ENCODE assay signal across 21 mouse cellular contexts in the genomic region with DNA sequence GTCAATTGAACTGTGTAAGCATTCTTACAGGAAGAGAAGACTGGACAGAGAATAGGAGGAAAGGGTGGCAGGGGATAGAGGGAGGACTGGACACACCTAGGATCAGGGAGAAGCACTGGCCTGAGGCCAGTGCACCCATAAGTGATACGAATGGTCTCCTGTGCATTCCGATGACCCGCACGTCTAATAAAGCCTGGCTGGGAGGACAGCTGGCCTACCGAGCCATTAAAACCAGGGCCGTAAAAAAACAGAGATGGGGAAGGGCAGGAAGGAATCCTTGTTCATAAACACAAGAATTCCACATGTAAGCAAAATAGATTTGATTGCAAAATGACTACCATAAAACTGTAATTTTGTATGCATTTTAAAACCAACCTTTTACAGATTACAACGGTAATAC.
"Had no signal": no experiment of that assay in that cellular context is flagged by ENCODE, and none has a peak within 500 bp of the region (broad histone marks: within the 10 kb centered on the region; RNA-seq: fewer than 3 reads in every experiment).

No protein-coding gene starts in this region.

- H3K9me3 ChIP-seq: embryonic facial prominence, embryonic 10.5 days; embryonic facial prominence, embryonic 12.5 days; embryonic facial prominence, embryonic 13.5 days; embryonic facial prominence, embryonic 15.5 days; forebrain, embryonic 10.5 days; forebrain, embryonic 12.5 days; forebrain, embryonic 13.5 days; forebrain, embryonic 15.5 days had no signal

- H3K36me3 ChIP-seq: embryonic facial prominence, embryonic 10.5 days; embryonic facial prominence, embryonic 12.5 days; embryonic facial prominence, embryonic 13.5 days; embryonic facial prominence, embryonic 15.5 days; forebrain, embryonic 10.5 days; forebrain, embryonic 12.5 days; forebrain, embryonic 15.5 days had no signal

- H3K27me3 ChIP-seq: embryonic facial prominence, embryonic 12.5 days; embryonic facial prominence, embryonic 13.5 days; embryonic facial prominence, embryonic 15.5 days; forebrain, embryonic 12.5 days; forebrain, embryonic 13.5 days; forebrain, embryonic 15.5 days had no signal

- DNase-seq: cerebellum, adult 8-10 months; cerebellum, adult 9-10 months; cerebellum, adult 9-11 months; cerebellum, postnatal 10 days; cerebellum, postnatal 14 days; cerebellum, postnatal 25 days; cerebellum, postnatal 36 days; embryo, embryonic 11 days; forebrain, postnatal 0 days; gastrocnemius, postnatal 10 days had no signal

- H3K4me1 ChIP-seq: embryonic facial prominence, embryonic 10.5 days; embryonic facial prominence, embryonic 12.5 days; embryonic facial prominence, embryonic 15.5 days; forebrain, embryonic 10.5 days; forebrain, embryonic 12.5 days; forebrain, embryonic 13.5 days; forebrain, embryonic 15.5 days had no signal

- H3K4me2 ChIP-seq: embryonic facial prominence, embryonic 12.5 days; embryonic facial prominence, embryonic 13.5 days; embryonic facial prominence, embryonic 15.5 days; forebrain, embryonic 12.5 days; forebrain, embryonic 13.5 days; forebrain, embryonic 15.5 days had no signal

- H3K27ac ChIP-seq: embryonic facial prominence, embryonic 10.5 days; embryonic facial prominence, embryonic 12.5 days; embryonic facial prominence, embryonic 13.5 days; embryonic facial prominence, embryonic 15.5 days; forebrain, embryonic 10.5 days; forebrain, embryonic 12.5 days; forebrain, embryonic 13.5 days; forebrain, embryonic 15.5 days; heart, adult 2 months had no signal

- H3K4me3 ChIP-seq: embryonic facial prominence, embryonic 10.5 days; embryonic facial prominence, embryonic 12.5 days; embryonic facial prominence, embryonic 13.5 days; embryonic facial prominence, embryonic 15.5 days; erythroblast, embryonic 14.5 days; forebrain, embryonic 10.5 days; forebrain, embryonic 12.5 days; forebrain, embryonic 13.5 days; forebrain, embryonic 15.5 days; gastrocnemius, adult 2 months; heart, adult 2 months had no signal
